Mouse (Mus musculus): ENCODE measurements at regions not wholly inside any gene's neighbourhood (a gene's known extent, or its start where the extent isn't known, plus 50 kb on each side); places are given as distances from the start of the nearest gene placed in this dataset.

DNA sequence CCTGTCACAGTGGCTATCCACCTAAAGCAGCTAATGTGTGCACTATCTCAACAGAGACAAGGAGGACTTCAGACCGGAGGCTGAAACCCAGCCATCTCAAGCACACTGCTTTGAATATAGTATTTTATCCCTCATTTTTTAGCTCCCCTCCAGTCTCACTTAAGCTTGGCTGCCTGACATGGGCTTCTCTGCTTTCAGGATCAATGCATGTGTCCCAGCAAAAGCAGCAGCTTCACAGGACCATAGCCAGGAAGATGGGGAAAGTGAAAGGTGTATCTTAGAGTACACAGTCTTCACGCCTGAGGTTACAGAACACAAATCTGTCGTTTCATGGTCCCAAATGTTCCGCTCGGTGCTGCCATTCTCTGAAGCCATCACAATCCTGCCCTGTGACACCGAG lies 176.7 kb upstream of the Klf14 start:
- TF ChIP-seq CTCF (IDR thresholded peaks at IDR 0.05; ENCODE audit: insufficient read depth, low read length) (no peak), POLR2A (IDR thresholded peaks at IDR 0.05; ENCODE audit: borderline replicate concordance, extremely low read depth, low read depth, low read length) (no peak)

Measured in lung, adult 2 months (tissue).